In the genomic region with DNA sequence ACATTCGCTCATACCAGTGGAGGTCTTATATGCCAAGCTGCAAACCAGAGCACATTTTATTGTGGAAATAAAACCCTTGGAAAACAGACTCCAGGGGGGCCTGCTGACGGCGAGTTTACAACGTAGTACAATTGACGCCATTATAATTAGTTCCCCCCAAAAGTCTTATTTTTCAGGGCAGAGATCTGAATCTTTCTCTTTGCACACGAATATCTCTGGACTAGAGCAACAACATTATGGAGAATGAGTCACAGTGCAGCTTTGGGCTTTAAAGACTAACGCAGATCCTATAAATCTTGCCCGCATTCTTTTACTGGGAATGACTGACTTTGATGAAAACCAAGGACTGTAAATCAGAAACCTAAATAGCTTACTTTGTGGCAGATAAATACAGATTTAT, we compare ENCODE assay signal across 17 mouse cellular contexts.
A peak's percentile ranks its signal among the peaks of the same experiment; 100 is the strongest.
DNase-seq lines count a peak whose midpoint lies in the region; ATAC-seq and TF ChIP-seq lines count a peak whose summit lies in the region.
"Had no signal": no experiment of that assay in that cellular context is flagged by ENCODE, and none has a peak within 500 bp of the region (broad histone marks: within the 10 kb centered on the region; RNA-seq: fewer than 3 reads in every experiment).

No protein-coding gene starts in this region.

- H3K27me3 ChIP-seq in kidney, embryonic 14.5 days (ENCODE audit: control insufficient read depth, insufficient read depth, low read length): no peaks in the 10 kb centered on the region
- 0 out of 2 replicates have a peak, but pooled peaks cover 6% of the 10 kb centered on the region for H3K27me3 ChIP-seq in limb, embryonic 13.5 days
- H3K27me3 ChIP-seq in forebrain, embryonic 16.5 days (replicated peaks; ENCODE audit: control insufficient read depth, insufficient read depth, low read length): no peaks in the 10 kb centered on the region

- no peak overlapping the region for H3K4me2 ChIP-seq in kidney, embryonic 14.5 days (replicated peaks; ENCODE audit: low read depth, low read length)
- H3K4me2 ChIP-seq in limb, embryonic 13.5 days (replicated peaks): peak overlapping the region; percentile 23
- no peak overlapping the region for H3K4me2 ChIP-seq in forebrain, embryonic 16.5 days (ENCODE audit: low read length)
- H3K4me2 ChIP-seq: hindbrain, embryonic 12.5 days; midbrain, embryonic 12.5 days had no signal

- H3K4me1 ChIP-seq in kidney, embryonic 14.5 days (ENCODE audit: control insufficient read depth, insufficient read depth, low read length): peaks cover 28% of the 10 kb centered on the region
- peaks cover 5% of the 10 kb centered on the region for H3K4me1 ChIP-seq in embryonic fibroblast, embryonic 13.5 days (ENCODE audit: control insufficient read depth, insufficient read depth, low read length)
- peaks cover 46% of the 10 kb centered on the region for H3K4me1 ChIP-seq in limb, embryonic 13.5 days
- H3K4me1 ChIP-seq in forebrain, embryonic 16.5 days (replicated peaks; ENCODE audit: control insufficient read depth, insufficient read depth, low read length): peaks cover 5% of the 10 kb centered on the region

- TF ChIP-seq POLR2A in embryonic fibroblast, embryonic 13.5 days (IDR thresholded peaks at IDR 0.05; ENCODE audit: low read depth, low read length): no peak

- ATAC-seq in kidney, embryonic 14.5 days (ENCODE audit: low FRiP score, low TSS enrichment): no peak
- peak; percentile 55 for ATAC-seq in limb, embryonic 13.5 days (ENCODE audit: low FRiP score, low read depth)
- no peak for ATAC-seq in forebrain, embryonic 16.5 days

- H3K9ac ChIP-seq in kidney, embryonic 14.5 days (ENCODE audit: low read depth, low read length): no peak overlapping the region
- H3K9ac ChIP-seq in limb, embryonic 13.5 days: no peak overlapping the region
- H3K9ac ChIP-seq in forebrain, embryonic 16.5 days (replicated peaks; ENCODE audit: low read depth, low read length): no peak overlapping the region
- H3K9ac ChIP-seq: hindbrain, embryonic 12.5 days; midbrain, embryonic 12.5 days had no signal

- H3K27ac ChIP-seq in kidney, embryonic 14.5 days (ENCODE audit: low read depth, low read length): peak overlapping the region; percentile 70; the same call in 1 of the 2 replicates
- peak overlapping the region; percentile 55; the same call in 1 of the 2 replicates for H3K27ac ChIP-seq in embryonic fibroblast, embryonic 13.5 days (ENCODE audit: insufficient read depth, low read length)
- peak overlapping the region; percentile 89 for H3K27ac ChIP-seq in limb, embryonic 13.5 days
- H3K27ac ChIP-seq in forebrain, embryonic 16.5 days (ENCODE audit: low read length): no peak overlapping the region
- H3K27ac ChIP-seq: heart, adult 2 months; hindbrain, embryonic 12.5 days; layer of hippocampus, adult 2 months; midbrain, embryonic 12.5 days had no signal

- WGBS in kidney, embryonic 14.5 days: 11% methylated on average over 8 of the region's 8 CpGs
- WGBS in limb, embryonic 13.5 days: 3% methylated on average over 8 of the region's 8 CpGs
- 51% methylated on average over 8 of the region's 8 CpGs for WGBS in forebrain, embryonic 16.5 days

- H3K36me3 ChIP-seq in kidney, embryonic 14.5 days (ENCODE audit: control insufficient read depth, insufficient read depth, low read length): no peaks in the 10 kb centered on the region
- H3K36me3 ChIP-seq in limb, embryonic 13.5 days: no peaks in the 10 kb centered on the region
- no peaks in the 10 kb centered on the region for H3K36me3 ChIP-seq in forebrain, embryonic 16.5 days (ENCODE audit: control insufficient read depth, insufficient read depth)
- H3K36me3 ChIP-seq: hindbrain, embryonic 12.5 days; midbrain, embryonic 12.5 days had no signal

- DNase-seq in kidney, postnatal 14 days: no peak
- peak; percentile 20 for DNase-seq in 3T3-L1 (ENCODE audit: low read depth, low spot score)
- no peak for DNase-seq in thymus, postnatal 0 days (ENCODE audit: low spot score)
- no peak for DNase-seq in c-Kit-positive CD71-positive TER-119-positive erythroid progenitor cells, embryonic 14.5 days (ENCODE audit: low spot score)
- DNase-seq: cerebellum, adult 9-11 months; gastrocnemius, postnatal 14 days; heart, adult 2 months; kidney, adult 2 months; left cerebral cortex, postnatal 4 days; thymus, postnatal 25 days had no signal

- no peaks in the 10 kb centered on the region for H3K9me3 ChIP-seq in kidney, embryonic 14.5 days (ENCODE audit: control insufficient read depth, low read length)
- no peaks in the 10 kb centered on the region for H3K9me3 ChIP-seq in limb, embryonic 13.5 days
- H3K9me3 ChIP-seq in forebrain, embryonic 16.5 days (ENCODE audit: control insufficient read depth, low read length): no peaks in the 10 kb centered on the region
- H3K9me3 ChIP-seq: hindbrain, embryonic 12.5 days; midbrain, embryonic 12.5 days had no signal

- no peak overlapping the region for H3K4me3 ChIP-seq in kidney, embryonic 14.5 days (ENCODE audit: low read length)
- H3K4me3 ChIP-seq in embryonic fibroblast, embryonic 13.5 days (ENCODE audit: insufficient read depth, low read length): no peak overlapping the region
- H3K4me3 ChIP-seq in limb, embryonic 13.5 days: no peak overlapping the region
- H3K4me3 ChIP-seq in forebrain, embryonic 16.5 days (replicated peaks; ENCODE audit: low read length): no peak overlapping the region
- H3K4me3 ChIP-seq: heart, adult 2 months; hindbrain, embryonic 12.5 days; layer of hippocampus, adult 2 months; midbrain, embryonic 12.5 days had no signal

- no peak for TF ChIP-seq CTCF in embryonic fibroblast, embryonic 13.5 days (IDR thresholded peaks at IDR 0.05; ENCODE audit: borderline replicate concordance, insufficient read depth, low read length)
